Mouse (Mus musculus) MEL (cell line): ENCODE data around the gene Adamts16.

Experiments
- CHD1 ChIP-seq: IDR thresholded peaks from 2 replicates; pipeline ENCODE4 v1.6.1; 2012; ENCODE audit warnings: low read depth, mild to moderate bottlenecking, inconsistent platforms, low read length, improper control_type of control experiment
- CHD2 ChIP-seq: IDR thresholded peaks from 2 replicates; pipeline ENCODE4 v1.6.1; 2011; ENCODE audit warnings: low read length, improper control_type of control experiment
- CTCF ChIP-seq, 3 experiments: IDR thresholded peaks in 2 of 3; conservative IDR thresholded peaks in 1 of 3; 2 replicates each; pipeline ENCODE4 v1.5.1; 2011 to 2012; ENCODE audit warnings: low read length in 3 of 3, low read depth in 2 of 3, mild to moderate bottlenecking in 2 of 3, improper control_type of control experiment in 1 of 3, inconsistent platforms in 1 of 3, mixed read lengths in 1 of 3, moderate library complexity in 1 of 3; ENCODE audit not compliant: control insufficient read depth in 1 of 3, insufficient read depth in 1 of 3, poor library complexity in 1 of 3, severe bottlenecking in 1 of 3
- POLR2A ChIP-seq, 2 experiments: IDR thresholded peaks; 2 replicates each; pipeline ENCODE4 v1.6.1; 2011 to 2012; ENCODE audit warnings: low read length in 2 of 2, mild to moderate bottlenecking in 2 of 2, control low read depth in 1 of 2, improper control_type of control experiment in 1 of 2, low read depth in 1 of 2, moderate library complexity in 1 of 2; ENCODE audit not compliant: control insufficient read depth in 1 of 2, insufficient read depth in 1 of 2, poor library complexity in 1 of 2
- ZKSCAN1 ChIP-seq: IDR thresholded peaks from 2 replicates; pipeline ENCODE4 v1.6.1; 2012; ENCODE audit warnings: low read depth, mild to moderate bottlenecking, inconsistent platforms, low read length, improper control_type of control experiment, moderate library complexity

DNA sequence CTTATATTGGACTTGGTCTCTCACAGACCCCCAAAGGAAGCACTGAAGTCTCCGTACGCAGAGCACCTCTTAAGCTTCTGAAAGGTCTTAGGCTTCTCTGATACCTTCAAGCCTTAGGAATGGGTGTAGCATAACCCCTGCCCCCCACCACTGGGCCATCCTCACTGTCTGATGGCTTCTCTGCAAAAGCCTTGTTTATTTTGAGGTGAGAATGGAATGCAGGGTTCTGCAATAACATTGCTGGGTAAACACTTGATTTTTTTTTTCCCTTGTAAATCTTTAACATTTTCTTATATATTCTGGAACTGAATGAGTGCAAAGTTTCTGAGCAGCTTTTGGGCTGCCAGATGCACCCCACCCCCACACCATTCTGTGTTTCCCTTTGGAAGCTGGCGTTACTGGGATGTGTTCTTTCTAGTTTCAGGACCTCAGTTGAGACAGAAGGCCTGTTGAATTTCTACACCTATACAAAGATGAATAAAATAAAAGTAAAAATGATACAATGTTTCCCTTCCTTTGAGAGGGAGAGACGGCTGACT, 33.9 kb upstream of the Adamts16 start:
- TF ChIP-seq CTCF (IDR thresholded peaks at IDR 0.05 in 2 of 3, conservative IDR thresholded peaks at IDR 0.05 in 1 of 3; ENCODE audit: control insufficient read depth in 1 of 3, insufficient read depth in 1 of 3, low read depth in 2 of 3, low read length in 3 of 3, poor library complexity in 1 of 3, severe bottlenecking in 1 of 3) = no peak
- no peak for TF ChIP-seq POLR2A (IDR thresholded peaks at IDR 0.05; ENCODE audit: control insufficient read depth in 1 of 2, insufficient read depth in 1 of 2, low read depth in 1 of 2, low read length in 2 of 2, poor library complexity in 1 of 2)
- TF ChIP-seq ZKSCAN1 = no peak
- TF ChIP-seq CHD1 = no peak
- no peak for TF ChIP-seq CHD2
